Mouse (Mus musculus): ENCODE measurements around the gene Mtx2.

Mtx2 gene

DNA sequence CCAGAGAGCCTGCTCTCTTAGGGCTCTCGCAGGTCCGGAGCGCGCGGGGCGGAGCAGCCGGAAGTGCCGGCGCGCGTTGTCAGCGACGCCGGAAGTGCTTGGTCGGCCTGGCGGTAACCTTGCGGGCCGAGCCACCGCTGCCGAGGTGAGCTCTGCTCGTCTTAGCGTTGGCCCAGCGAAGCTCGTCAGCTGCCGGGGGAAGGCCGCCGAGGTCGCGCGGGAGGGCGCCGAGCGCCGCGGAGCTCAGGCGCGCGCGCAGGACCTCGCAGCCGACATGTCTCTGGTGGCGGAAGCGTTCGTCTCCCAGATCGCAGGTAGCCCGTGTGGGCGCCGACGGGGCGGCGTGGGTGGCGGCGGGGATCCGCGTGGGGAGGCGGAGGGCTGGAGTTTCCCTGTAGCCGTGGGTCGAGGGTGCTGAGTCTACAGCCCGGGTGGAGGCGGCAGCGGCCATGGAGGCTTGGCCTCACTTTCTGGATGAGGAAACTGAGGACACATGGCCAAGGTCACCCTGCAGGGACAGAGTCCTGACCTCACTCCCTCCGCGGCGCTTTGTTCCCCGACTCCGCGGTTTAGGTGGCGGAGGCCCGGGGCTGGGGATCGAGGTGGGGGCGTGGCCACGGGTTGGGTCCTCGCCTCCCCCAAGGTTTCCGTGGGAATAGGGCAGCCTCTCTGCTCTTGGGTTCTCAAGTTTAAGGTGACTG is at the start of gene Mtx2:
Gene Mtx2, plus strand, starts transcription at position 74 of the 701 bp plus-strand sequence.
- peak; percentile 76 for DNase-seq

DNA sequence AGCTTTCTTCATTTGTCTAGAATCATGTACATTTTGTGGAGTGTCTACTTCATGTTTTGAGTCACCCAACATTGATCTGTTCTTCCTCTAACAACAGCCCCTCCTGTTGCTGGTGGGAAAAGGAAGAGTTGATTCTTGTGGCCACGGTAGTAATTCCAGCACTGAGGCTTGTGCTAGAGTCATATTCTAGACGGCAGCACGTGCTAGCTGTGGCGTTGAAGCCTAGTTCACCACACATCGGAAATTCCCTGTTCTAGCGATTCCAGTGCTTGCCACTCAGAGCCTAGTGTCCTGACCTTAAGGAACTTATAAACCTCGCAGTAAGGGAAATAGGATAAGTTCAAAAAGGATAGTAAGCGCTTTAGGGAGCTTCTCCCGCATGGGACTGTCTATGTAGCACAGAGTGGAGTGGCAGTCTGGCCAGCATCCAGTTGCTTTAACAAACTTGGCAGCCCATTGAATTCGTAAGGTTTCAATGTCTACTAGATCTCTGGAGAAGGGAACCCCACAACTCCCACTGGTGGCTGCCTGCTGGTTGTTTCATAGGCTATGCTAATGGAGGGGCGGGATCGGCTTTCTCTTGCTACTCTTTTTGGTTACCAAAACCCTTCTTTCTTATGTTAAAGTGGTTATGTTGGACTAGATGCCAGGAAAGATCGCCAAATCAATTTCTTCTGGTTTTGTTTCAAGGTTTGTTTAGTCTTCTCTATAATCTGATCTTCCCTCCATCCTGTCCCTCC is 47.9 kb upstream of the Mtx2 start:
- no peak for DNase-seq

DNA sequence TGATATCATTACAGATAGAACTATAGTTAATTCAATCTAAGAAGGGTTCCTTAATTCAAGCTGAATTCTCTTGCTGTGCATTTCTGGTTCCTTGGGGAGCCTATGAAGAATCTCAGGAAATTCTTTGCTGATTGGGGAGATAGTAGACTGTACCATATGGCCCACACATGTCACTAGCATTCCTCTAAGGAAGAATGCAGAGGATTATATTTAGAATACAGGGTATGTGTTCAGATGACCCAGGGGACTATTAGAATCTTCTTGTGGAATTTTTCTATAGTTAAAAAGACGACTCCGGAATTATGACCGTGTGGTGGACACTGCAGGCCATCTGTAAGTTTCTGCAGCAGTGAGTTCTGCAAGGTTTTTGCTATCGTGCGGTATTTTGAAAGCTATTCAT is 44.2 kb upstream of the Mtx2 start:
- no peak for DNase-seq

DNA sequence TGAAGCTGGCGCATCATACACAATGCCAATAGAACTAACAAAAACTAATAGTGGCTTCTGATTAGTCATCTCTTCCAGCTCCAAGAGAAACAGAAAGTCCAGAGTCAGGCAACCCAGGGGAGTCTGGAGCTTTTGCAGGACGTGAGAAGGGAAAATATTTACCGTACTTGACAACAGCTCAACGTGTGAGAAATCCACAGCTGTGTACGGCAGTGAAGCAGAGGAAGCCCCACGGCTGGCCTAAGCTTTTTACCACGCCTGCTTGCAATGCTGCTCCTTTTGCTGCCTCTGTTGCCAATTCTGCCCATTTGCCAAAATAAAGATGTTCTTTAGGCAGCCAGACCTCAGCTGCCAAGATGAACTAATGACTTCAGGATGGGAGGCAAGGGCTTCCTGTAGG is 30.1 kb upstream of the Mtx2 start:
- DNase-seq, result no peak

DNA sequence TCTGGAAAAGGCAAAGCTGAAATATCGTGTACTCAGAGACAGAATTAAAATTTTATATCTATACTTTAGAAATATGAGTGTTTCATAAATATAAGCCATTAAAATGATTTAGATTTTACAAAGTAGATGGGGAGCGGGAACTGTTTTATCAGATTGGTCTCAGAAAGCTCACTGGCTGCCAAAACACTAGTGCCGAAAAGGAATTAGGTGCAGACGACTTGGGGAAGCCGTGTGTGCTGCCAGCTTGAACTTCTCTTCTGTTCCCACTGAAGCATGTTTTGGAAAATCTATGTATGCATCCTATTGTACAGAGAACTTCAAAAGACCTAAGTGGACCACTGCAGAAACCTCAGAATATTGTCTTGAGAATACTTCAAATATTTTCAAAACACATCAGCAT is 17.2 kb upstream of the Mtx2 start:
- no peak for DNase-seq

DNA sequence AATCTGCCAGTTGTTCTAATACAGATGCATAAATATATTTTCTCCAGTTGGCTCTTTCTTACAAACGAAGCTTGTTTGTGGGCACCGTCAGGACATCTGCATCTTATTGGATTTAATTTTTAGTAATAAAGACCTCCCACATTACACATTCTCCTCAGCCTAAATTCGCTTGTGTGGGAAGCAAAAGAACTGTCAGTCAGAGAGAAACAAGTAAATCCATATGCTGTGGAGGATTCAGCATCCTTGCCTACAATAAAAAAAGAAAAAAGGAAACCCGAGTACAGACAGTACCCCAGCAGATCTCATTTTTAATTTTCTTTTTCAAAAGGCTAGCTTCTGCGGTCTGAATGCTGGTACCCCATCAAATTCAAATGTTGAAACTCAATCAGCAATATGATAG is 2.9 kb upstream of the Mtx2 start:
- no peak for DNase-seq

DNA sequence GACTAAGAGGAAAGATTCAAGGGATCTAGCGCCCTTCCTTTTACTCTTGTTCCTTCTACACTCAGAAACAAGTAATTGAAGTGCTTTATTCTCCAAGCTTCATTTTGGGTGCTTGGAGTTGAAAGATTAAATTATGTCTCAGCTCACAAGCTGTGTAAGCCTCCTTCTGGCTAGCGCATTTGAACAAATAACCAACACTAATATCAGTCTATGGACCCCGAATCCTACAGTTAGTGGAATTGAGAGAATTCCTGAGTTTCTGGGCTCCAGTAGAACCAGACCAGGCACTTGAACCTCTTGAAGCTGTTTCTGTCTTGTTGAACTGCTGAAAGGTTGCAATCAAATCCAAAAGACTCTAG is 253 bp upstream of the Mtx2 start:
- no peak for DNase-seq

DNA sequence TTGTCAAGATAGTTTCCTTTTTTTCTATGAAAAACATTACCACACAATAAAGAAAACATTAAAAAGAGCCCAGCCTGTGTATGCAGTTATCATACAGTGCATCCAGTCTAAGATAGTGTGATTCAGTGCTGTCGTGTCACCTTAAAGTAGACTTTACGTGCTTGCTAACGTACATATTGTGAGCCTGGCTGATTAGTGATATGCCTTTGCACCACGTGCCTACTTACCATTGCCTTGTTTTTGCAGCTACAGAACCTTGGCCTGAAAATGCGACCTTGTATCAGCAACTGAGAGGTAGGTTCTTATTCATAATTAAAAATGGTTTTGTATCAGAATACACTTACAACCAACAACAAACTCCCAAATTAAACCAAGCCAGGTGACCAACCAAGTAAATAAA is 21.4 kb downstream of the Mtx2 start:
- DNase-seq, result no peak

DNA sequence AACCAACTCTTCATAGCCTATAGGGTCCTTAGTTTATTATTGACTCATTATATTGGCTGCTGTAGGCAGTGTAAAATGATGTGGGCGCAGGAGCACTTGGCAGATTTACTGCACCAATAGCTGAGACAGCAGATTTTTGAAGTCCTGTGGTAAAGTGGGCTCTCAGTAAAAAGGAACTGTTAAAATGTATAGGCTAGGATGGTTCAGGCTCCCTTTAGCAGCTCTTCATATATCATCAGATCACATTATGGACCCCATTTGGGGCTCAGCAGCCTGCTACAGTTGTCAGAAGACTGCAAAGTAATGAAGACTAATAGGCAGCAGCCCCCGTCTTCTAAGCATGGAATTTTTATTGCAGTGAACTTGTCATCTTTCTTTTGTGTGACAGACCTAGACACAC is 21.9 kb downstream of the Mtx2 start:
- no peak for DNase-seq

DNA sequence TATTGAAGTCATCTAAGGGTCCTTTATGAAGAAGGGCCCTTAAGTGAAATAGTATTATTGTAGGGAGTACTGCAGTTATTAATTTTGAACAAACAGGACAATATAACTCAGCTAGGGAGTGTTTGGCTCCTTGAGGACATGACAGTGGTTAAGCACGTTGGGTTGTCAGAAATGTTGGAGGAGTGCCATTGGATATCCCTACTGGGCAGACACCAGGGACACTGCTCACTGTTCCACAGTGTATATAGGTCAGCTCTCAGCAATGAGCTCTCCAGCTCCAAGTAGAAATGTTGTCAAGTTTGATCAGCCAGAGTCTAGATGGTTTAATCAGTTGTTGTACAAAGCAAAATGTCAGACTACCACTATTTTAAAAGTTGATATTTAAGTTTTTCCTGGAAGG is 24.4 kb downstream of the Mtx2 start:
- DNase-seq, result no peak

DNA sequence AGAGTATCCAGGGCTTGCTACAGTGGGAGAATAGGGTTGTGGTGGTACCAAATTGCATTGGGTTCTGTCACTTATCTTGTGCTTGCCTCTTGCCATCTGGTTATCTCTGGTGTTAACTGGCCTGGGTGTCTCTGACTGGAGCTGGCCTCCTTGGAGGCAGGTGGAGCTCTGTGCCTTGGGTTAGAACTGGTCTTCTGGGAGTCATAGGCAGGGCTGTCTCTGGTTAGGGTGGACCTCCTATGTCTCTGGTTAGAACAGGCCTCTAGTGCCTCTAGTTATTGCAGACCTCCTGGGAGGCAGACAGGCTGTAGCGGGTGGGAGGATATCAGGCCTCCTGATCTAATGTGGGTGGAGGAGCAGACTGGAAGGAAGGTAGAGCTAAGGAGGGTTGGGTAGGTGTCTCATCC is 36.5 kb downstream of the Mtx2 start:
- no peak for DNase-seq

DNA sequence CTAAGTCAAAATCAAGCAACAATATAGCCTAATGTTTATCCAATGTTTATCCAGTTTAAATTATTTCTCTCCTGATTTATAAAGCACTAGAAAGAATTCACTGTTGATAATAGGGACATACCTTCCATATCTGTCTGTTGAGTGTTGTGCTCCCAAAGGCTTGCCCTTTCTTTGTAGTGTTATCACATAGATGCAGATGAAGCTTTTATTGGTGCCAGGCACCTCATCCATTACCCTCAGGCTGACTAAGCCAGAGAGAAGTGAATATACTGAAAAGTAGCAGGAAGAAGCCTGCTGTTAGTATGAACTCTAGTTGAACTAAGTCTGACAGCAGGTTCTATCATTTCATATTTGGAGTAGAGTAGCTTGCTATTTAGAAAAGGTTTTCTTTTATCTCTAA is 39.8 kb downstream of the Mtx2 start:
- no peak for DNase-seq

DNA sequence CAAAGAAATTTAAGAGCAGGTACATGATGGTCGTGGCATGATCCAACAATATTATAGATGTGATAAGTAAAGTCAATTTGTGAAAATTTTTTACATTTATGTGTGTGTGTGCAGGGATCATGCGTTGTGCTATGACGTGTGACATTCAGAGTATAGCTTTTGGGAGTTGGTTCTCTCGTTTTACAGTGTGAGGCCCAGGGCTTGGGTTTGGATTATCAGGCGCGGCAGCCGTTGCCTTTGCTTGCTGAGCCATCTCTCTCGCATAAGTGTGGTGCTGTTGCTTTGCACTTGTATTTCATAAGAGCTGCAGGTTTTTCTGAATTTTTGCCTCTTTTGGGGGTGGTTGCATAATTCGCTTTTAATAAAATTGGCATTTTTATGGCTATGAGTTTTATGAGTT is 48.4 kb downstream of the Mtx2 start:
- DNase-seq, result no peak

DNA sequence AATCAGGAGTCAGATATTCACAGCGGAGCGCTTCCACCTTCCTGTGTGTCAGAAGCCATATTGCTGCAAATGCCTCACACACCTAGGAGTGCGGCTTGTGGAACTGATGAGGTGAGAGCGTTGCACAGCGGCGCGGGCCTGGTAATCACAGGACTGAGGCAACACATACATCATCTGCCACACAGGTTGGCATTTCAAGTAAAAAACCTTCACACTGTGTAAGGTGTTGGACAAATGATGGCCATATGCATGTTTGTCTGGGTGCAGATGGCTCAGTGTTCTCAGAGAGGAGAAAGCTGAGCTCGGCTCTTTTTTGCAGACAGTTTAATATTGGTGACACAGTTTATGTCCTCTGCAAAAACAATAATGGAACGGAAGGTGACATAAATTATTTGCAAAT is 58.8 kb downstream of the Mtx2 start:
- no peak for DNase-seq

DNA sequence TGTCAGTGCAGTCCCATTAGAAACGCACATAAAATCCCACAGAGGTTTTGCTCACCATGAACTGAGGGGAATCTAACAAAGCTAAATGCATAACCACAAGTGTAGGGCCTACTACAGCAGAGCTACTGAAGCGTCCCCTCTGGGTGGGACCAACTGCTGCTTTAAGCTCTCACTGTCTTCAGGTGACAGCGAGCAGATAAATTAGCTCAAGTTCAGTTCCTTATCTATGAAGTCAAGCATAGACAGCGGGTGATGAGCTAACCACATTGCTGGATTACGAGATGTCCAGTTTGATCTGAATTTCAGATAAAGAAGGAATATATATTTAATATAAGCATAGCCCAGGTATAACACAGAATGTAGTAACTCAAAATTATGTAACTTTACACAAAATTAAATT is 66.3 kb downstream of the Mtx2 start:
- DNase-seq, result no peak

DNA sequence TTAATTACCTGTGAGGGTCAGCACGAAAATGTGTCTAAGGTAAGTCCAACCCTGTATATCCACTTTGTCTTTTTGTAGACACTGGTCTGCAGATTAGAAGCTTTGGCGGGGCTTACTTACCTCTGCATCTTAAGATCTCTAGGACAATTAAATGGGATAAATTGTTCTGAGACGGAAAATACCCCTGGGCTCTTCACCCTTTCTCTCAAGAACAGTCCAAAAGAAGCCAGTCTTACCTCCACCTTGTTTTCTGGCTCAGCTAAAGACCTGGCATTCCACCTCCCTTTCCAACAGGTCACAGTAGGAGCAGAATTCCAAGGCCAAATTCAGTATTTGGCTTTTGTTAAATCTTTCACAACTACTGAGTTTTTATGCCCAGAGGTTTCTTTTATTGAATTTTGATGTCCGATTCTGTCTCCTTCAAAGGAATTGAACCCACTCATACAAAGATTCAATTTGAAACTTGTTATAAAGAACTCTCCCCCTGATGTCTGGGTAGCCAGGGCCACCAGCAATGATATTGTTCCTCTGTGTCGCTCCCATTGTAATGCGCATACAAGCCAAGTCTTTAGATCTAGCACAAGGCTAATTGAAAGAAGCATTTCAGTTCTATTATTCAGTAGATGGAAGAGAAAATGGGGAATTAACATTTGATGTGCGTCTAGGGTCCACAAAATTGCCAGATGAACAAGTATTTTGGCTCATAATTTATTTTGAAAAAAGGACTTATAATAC is 67.4 kb downstream of the Mtx2 start:
- no peak for DNase-seq

DNA sequence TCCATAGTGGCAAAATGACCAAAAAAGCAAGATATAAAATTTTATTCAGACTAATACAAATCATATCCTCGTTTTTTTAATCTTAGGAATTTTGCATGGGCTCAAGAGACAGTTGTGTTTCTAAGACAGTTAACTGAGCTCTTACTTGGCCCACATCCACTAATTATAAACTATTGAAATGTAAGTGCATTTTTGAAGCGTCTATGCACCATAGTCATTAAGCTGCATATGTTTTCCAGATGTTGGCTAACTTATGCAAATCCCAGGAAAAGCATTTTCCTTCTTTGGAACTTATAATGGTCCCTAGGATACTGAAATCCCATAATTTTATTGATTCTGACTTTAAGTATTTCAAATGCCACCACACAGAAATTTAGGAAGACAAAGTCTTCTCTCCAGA is 68.5 kb downstream of the Mtx2 start:
- DNase-seq, result no peak

DNA sequence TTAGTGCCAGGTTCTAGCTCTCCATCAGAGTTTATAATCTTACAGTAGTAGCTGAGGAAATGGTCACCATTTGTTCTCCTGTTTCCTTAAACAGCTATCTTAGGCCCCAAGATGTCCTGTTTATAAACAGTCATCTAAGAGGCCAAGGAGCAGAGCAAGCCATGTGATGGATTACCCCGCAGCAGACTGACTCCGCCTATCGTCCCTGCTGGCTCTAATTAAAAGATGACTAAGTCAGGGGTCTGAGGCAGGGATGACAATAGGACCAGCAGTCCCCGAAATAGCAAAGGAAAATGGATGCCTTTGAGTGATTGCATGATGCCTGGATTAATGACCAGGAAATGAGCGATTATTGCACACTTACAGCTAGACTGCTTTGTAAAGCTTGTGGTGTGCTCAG is 74.4 kb downstream of the Mtx2 start:
- DNase-seq, result no peak

DNA sequence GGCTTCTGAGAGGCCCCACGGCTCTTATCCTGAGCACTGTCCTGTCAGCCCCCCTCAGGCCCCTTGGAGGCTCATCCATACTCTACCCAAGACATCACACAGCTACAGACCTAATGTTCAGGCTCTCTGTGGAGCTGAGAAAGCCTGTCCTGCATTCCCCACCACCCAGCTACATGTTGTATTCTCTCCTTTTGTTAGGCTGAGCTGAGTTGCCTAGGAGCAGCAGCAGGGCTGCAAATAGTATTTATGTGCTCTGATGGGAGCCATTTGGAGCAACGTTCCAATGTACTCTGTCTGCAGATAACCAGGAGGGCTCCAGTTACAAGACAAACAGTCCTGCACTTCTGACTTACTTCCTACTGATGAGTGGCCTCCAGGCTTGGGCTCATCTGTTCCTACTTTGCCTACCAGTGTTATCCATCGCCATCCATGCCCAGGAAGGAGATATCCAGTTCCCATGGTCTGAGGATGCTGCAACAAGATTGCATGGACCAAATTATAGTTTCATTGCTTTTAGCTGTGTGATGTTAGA is 76.2 kb downstream of the Mtx2 start:
- DNase-seq, result no peak

DNA sequence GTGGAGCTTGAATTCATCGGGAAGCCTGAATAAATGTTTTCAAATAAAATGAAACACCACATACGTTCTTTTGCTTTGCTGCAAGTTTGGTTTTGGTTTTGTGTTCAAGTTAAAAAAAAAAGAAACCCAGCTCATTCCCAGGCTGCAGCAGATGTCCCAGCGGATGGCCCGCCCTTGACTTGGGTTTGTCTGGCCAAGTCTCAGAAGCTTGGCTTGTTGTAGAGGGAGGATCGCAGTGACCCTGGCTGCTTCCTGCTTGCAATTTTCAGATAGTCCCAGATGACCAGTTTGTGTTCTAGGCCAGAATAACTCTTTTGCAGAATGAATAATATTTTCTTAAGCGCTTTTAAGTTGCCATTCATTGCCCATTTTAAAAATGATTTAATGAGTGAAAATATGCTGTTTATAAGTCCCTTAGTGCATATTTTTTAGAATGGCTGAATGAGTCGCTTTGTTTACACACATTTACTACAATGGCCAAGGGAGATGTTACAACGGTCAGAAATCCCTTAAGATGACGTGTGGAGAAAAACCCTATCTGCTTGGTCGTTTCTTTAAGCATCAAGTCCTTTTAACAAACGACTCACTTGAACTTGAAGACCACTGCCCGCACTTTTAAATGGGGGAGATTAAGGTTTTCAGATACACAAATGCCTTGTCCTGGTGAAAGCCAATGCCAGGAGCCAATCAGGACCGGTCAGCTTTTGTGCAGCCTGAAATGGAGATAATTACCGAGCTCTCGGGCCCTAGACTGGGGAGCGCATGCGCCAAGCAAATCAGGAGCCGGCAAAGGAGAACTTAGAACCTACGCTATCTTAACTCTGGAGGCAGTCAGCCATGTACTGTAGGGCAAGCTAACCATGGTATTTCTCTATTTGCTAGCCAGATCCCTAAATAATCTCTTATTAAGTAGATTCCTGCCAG is 82.0 kb downstream of the Mtx2 start:
- no peak for DNase-seq

DNA sequence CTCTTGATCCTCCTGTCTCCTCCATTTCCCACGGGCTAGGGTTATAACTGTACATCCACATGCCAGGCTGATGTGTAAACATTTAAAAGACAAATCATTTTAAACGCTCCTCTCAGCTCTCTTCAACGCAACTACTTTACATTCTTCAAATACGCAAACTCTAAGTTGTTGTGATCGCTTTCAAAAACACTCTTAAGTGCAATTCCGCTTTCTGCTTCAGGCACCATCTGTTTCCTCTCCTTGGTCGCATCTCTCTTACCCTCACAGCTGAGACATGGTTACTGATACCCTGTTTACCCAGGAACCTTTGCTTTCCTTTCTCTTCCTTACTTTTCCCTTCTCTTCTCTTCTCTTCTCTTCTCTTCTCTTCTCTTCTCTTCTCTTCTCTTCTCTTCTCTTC is 86.4 kb downstream of the Mtx2 start:
- no peak for DNase-seq

DNA sequence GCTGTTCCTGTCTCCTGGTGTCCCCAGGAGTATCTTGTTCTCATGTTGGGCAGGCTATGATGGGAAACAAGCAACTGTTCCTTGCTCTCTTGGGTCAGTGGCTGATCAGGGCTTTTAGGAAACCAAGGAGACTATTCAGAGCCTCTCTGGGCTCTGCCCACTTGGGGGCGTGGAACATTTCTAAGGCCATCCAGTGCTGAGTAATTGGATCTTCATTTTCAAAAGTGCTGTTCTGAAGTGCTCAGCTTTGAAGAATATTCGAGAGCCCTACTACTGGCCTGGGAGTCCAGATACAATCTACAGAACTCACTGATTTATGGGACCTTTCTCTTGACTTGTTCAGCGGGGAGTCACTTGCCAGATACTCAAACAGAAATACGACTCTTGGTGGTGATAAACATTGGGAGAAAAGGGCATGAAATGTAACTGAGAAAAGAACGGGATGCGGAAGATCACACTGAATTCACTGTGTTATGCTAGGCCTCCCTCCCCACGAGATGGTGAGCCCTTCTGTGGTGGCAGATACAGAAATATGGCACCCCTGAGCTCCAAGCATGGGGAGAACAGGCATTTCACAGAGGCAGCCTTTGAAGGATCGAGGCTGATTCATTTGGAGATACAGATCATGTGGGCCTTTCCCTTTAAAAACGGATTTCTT is 92.4 kb downstream of the Mtx2 start:
- DNase-seq, result no peak
